Mouse (Mus musculus): ENCODE measurements around the gene Bcas3. TPM values are rescaled to one million over a fixed set of nuclear protein-coding genes. Genes with fewer than 3 reads are reported as not detected.

Bcas3 gene
- polyA plus RNA-seq, 1 experiment from 2014 or later: 20.5 TPM

DNA sequence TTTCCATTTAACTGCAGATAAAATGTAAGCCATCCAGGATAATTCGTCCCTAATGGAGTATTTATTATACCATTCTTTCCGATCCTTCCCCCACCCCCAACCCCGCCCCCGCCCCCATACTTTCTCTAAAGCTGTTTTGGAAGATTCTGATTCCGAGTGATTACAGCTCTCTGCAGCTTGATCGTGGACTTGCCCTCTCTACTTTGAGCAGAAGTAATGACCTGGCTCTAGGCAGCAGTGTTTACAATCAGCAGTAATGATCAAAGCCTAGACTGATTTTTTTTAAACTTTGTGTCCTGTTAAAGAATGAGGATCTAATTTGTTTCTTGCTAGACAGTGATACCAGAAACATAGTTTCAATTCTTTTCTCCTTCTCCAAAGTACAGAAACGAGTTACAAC lies 314.2 kb downstream of the Bcas3 start:
- WGBS: 52% methylated on average over 7 of the region's 7 CpGs
- H3K4me3 ChIP-seq (ENCODE audit: low read length): no peak overlapping the region
- H3K36me3 ChIP-seq (ENCODE audit: control insufficient read depth, insufficient read depth): no peaks in the 10 kb centered on the region
- H3K27ac ChIP-seq (ENCODE audit: low read length): no peak overlapping the region
- no peaks in the 10 kb centered on the region for H3K9me3 ChIP-seq (replicated peaks; ENCODE audit: control insufficient read depth, low read length)
- H3K4me1 ChIP-seq (ENCODE audit: control insufficient read depth, insufficient read depth, low read length): peaks cover 8% of the 10 kb centered on the region
- no peaks in the 10 kb centered on the region for H3K27me3 ChIP-seq (ENCODE audit: control insufficient read depth, insufficient read depth, low read length)
- H3K9ac ChIP-seq (ENCODE audit: low read length): no peak overlapping the region
- ATAC-seq (replicated peaks; ENCODE audit: extremely low read depth, insufficient read depth, low FRiP score): no peak
- no peak overlapping the region; the same call in 1 of the 2 replicates for H3K4me2 ChIP-seq (ENCODE audit: low read depth, low read length)

DNA sequence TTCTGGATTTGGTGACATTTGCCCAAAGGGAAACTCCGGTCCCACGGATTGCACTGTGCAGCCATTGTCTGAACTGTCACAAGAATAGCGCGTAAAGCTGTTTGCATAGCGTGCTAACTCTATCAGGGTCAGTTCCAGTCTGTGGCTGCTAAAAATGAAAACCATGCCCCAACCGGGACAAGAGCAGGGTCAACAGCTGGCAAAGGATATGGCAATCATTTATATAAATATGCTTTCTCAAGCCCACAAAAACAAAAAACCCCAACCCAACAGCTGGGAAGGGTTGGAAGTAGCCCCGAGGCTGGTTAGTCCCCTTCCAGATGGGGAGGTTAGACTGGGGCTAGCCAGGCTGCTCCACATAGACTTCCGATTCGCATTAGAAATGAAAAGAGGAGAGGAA lies 314.8 kb downstream of the Bcas3 start:
- H3K9me3 ChIP-seq (replicated peaks; ENCODE audit: control insufficient read depth, low read length): no peaks in the 10 kb centered on the region
- WGBS: 40% methylated on average over 9 of the region's 9 CpGs
- H3K27me3 ChIP-seq (ENCODE audit: control insufficient read depth, insufficient read depth, low read length): no peaks in the 10 kb centered on the region
- peak overlapping the region; percentile 42 for H3K4me2 ChIP-seq (ENCODE audit: low read depth, low read length)
- H3K4me1 ChIP-seq (ENCODE audit: control insufficient read depth, insufficient read depth, low read length): peaks cover 8% of the 10 kb centered on the region
- H3K4me3 ChIP-seq (ENCODE audit: low read length): no peak overlapping the region
- H3K9ac ChIP-seq (ENCODE audit: low read length): no peak overlapping the region
- no peak overlapping the region for H3K27ac ChIP-seq (ENCODE audit: low read length)
- H3K36me3 ChIP-seq (ENCODE audit: control insufficient read depth, insufficient read depth): no peaks in the 10 kb centered on the region
- no peak for ATAC-seq (replicated peaks; ENCODE audit: extremely low read depth, insufficient read depth, low FRiP score)

DNA sequence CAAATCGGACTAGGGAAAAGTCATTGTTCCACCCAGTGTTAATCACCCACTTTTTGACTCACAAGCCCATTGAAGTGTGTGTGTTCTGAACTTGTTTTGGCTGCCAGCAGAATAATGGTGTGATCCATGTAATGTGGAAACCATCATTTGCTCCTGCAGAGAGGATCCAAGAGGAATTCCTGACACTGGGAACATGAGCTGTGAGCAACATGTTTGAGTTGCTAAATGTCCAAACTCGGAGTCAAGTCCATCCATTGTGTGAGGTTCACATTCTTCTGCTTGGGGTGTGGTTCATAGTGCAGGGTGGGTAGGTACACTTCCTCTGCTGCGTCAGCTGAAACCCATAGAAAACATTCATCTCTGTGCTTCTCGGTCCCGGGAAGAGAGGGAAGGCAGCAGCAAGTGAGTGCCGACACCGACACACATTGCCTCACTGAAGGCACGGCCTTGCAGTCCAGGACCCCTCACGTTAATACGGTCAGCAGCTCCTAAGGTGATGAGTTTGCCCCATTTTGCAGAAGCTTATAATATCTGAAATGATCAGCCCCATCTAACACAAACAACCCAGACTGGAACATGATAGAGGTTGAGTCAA lies 320.0 kb downstream of the Bcas3 start:
- 73% methylated on average over 10 of the region's 10 CpGs for WGBS
- no peaks in the 10 kb centered on the region for H3K36me3 ChIP-seq (ENCODE audit: control insufficient read depth, insufficient read depth)
- no peak overlapping the region for H3K4me2 ChIP-seq (ENCODE audit: low read depth, low read length)
- no peaks in the 10 kb centered on the region for H3K9me3 ChIP-seq (replicated peaks; ENCODE audit: control insufficient read depth, low read length)
- no peak for ATAC-seq (replicated peaks; ENCODE audit: extremely low read depth, insufficient read depth, low FRiP score)
- no peak overlapping the region for H3K4me3 ChIP-seq (ENCODE audit: low read length)
- H3K4me1 ChIP-seq (ENCODE audit: control insufficient read depth, insufficient read depth, low read length): peaks cover 8% of the 10 kb centered on the region
- H3K27ac ChIP-seq (ENCODE audit: low read length): no peak overlapping the region
- H3K27me3 ChIP-seq (ENCODE audit: control insufficient read depth, insufficient read depth, low read length): no peaks in the 10 kb centered on the region
- H3K9ac ChIP-seq (ENCODE audit: low read length): no peak overlapping the region

DNA sequence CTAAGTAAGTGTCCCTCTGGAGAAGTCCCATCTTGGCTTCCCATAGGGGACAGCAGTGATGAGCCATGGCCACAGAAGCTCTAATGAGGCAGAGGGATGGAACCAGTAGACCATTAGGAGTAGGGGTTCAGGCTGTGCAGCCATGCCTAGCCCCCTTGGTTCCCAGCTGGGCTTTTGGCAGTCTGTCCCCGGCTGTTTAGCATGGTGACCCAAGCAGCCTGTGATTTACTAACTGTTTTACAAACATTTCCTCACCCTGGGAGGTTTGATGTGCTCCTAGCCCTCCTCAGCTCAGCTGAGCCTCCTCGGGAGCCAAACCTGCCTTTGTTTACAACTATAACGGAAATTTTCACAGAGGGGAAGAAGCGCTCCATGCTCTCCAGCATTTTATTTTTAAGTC lies 322.3 kb downstream of the Bcas3 start:
- H3K36me3 ChIP-seq (ENCODE audit: control insufficient read depth, insufficient read depth): no peaks in the 10 kb centered on the region
- H3K27ac ChIP-seq (ENCODE audit: low read length): no peak overlapping the region
- no peak overlapping the region for H3K9ac ChIP-seq (ENCODE audit: low read length)
- 49% methylated on average over 4 of the region's 4 CpGs for WGBS
- no peaks in the 10 kb centered on the region for H3K27me3 ChIP-seq (ENCODE audit: control insufficient read depth, insufficient read depth, low read length)
- H3K4me1 ChIP-seq (ENCODE audit: control insufficient read depth, insufficient read depth, low read length): peaks cover 2% of the 10 kb centered on the region
- ATAC-seq (replicated peaks; ENCODE audit: extremely low read depth, insufficient read depth, low FRiP score): no peak
- H3K4me2 ChIP-seq (ENCODE audit: low read depth, low read length): no peak overlapping the region
- H3K9me3 ChIP-seq (replicated peaks; ENCODE audit: control insufficient read depth, low read length): no peaks in the 10 kb centered on the region
- H3K4me3 ChIP-seq (ENCODE audit: low read length): no peak overlapping the region

DNA sequence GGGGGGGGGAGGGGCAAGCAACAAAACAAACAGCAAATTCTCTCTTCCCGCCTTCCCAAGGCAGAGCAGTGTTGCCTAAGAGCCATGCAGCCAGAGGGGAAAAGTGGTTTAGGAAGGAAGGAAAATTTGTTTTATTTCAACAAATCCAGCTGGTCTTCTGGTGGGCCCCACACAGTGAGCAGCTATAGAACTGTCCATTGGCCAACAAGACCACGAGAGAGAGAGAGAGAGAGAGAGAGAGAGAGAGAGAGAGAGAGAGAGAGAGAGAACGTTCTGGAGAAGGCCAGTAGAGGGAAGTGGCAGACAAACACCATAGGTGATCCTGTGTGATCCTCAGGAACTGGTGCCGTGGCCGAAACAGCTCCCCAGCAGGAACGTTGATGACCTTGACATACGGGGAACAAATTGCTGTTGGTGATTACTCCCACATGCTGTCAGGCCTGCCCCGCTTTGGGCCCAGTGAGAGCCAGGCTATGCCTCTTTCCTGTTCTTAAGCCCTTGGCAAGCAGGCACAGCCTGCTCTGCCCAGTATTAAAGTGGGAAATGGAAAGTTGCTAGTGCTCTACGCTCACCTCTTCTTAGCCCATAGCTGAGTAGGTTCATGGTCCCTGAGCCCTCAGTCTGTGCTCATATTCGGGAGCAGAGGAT lies 323.5 kb downstream of the Bcas3 start:
- ATAC-seq (replicated peaks; ENCODE audit: extremely low read depth, insufficient read depth, low FRiP score): no peak
- Histone ChIP-seq H3K4me3 (ENCODE audit: low read length) (no peak overlapping the region), H3K9me3 (replicated peaks; ENCODE audit: control insufficient read depth, low read length) (no peaks in the 10 kb centered on the region), H3K4me1 (ENCODE audit: control insufficient read depth, insufficient read depth, low read length) (peaks cover 2% of the 10 kb centered on the region), H3K9ac (ENCODE audit: low read length) (no peak overlapping the region), H3K27me3 (ENCODE audit: control insufficient read depth, insufficient read depth, low read length) (no peaks in the 10 kb centered on the region), H3K27ac (ENCODE audit: low read length) (no peak overlapping the region; the same call in 1 of the 2 replicates), H3K4me2 (ENCODE audit: low read depth, low read length) (no peak overlapping the region), H3K36me3 (ENCODE audit: control insufficient read depth, insufficient read depth) (no peaks in the 10 kb centered on the region)
- WGBS: 40% methylated on average over 10 of the region's 10 CpGs

DNA sequence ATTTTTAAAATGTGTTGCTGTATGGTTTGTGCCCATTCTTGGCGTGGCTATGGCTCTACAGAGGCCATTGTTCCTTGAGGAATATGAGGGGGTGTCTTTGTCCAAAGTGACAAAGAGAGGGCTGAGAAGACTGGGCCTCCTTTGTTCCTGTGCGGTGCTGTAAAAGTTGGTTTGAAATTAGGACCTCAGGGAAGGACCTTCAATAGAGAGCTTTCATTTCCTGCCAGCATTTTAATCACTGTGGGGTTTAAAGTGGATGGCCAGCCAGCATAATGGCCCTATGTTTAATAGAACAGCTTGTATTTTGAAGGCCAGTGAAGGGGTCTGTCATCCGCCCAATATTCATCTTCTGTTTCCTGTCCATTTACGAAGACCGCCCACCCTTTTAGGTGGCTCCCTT lies 325.7 kb downstream of the Bcas3 start:
- H3K9ac ChIP-seq (ENCODE audit: low read length): no peak overlapping the region
- H3K4me3 ChIP-seq (ENCODE audit: low read length): no peak overlapping the region
- H3K27ac ChIP-seq (ENCODE audit: low read length): no peak overlapping the region
- no peak for ATAC-seq (replicated peaks; ENCODE audit: extremely low read depth, insufficient read depth, low FRiP score)
- H3K4me1 ChIP-seq (ENCODE audit: control insufficient read depth, insufficient read depth, low read length): peaks cover 2% of the 10 kb centered on the region
- no peaks in the 10 kb centered on the region for H3K36me3 ChIP-seq (ENCODE audit: control insufficient read depth, insufficient read depth)
- H3K4me2 ChIP-seq (ENCODE audit: low read depth, low read length): no peak overlapping the region
- 81% methylated on average over 5 of the region's 5 CpGs for WGBS
- no peaks in the 10 kb centered on the region for H3K27me3 ChIP-seq (ENCODE audit: control insufficient read depth, insufficient read depth, low read length)
- no peaks in the 10 kb centered on the region for H3K9me3 ChIP-seq (replicated peaks; ENCODE audit: control insufficient read depth, low read length)

DNA sequence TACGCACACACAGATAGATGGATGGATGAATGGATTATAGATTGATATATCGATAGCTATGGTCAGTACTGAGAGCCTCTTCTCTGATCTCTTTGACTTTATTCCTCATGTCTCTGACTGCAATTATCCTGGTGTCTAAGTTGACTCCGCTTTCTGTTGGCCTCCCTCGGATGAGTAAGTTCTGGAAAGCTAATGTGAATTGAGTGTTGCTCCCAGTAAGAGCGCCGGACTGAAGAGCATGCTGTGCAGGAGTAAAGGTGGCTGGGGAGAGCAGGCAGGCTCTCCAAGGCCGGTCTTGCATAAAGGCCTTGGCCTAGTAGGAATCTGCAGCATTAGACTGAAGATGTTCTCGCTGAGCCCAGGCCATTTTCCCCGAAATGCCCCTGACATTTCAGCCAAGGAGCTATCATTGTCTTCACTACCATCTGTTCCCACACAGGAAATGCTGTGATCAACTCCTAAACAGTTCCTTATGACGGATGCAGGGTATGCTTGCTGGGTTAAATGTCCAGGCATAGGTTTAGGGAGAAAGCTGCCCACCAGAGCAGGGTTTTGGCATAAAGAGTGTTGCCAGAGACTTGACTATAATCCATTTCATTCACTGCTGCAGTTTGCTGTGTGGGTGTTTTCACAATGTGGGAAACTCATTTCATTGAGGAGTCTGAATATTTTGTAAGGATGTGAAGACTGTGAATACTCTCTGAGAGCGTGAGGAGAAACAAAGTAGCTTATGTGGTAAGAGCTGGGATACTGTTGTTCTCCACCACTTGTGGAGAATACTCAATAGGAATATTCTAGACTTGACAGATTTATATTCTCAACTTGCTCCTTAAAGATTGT lies 328.8 kb downstream of the Bcas3 start:
- no peaks in the 10 kb centered on the region for H3K9me3 ChIP-seq (replicated peaks; ENCODE audit: control insufficient read depth, low read length)
- WGBS: 84% methylated on average over 11 of the region's 11 CpGs
- H3K27ac ChIP-seq (ENCODE audit: low read length): no peak overlapping the region
- no peak overlapping the region for H3K4me2 ChIP-seq (ENCODE audit: low read depth, low read length)
- no peak overlapping the region for H3K9ac ChIP-seq (ENCODE audit: low read length)
- H3K36me3 ChIP-seq (ENCODE audit: control insufficient read depth, insufficient read depth): no peaks in the 10 kb centered on the region
- H3K27me3 ChIP-seq (ENCODE audit: control insufficient read depth, insufficient read depth, low read length): no peaks in the 10 kb centered on the region
- no peak overlapping the region for H3K4me3 ChIP-seq (ENCODE audit: low read length)
- ATAC-seq (replicated peaks; ENCODE audit: extremely low read depth, insufficient read depth, low FRiP score): no peak
- peaks cover under 1% of the 10 kb centered on the region; the same call in 1 of the 2 replicates for H3K4me1 ChIP-seq (ENCODE audit: control insufficient read depth, insufficient read depth, low read length)

DNA sequence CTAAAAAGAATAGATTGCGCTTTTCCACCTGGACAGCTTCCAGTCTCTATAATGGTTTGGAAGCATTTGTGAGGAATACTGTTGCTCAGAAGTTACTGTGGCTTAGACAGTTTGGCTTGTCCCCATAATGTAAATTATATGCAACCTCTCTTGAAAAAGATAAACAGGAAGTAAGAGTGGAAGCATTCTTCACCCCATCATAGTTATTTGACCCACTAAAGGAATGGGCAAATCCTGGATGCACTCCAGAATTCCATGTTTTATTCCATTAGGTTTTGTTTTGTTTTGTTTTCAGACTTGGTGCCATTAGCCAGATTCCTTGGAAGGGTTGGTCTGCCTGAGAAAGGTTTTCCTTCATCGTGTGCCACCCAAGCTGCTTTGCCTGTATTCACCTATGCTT lies 332.0 kb downstream of the Bcas3 start:
- Histone ChIP-seq H3K9me3 (replicated peaks; ENCODE audit: control insufficient read depth, low read length) (no peaks in the 10 kb centered on the region), H3K4me3 (ENCODE audit: low read length) (no peak overlapping the region), H3K9ac (ENCODE audit: low read length) (no peak overlapping the region), H3K27ac (ENCODE audit: low read length) (no peak overlapping the region), H3K36me3 (ENCODE audit: control insufficient read depth, insufficient read depth) (no peaks in the 10 kb centered on the region), H3K4me2 (ENCODE audit: low read depth, low read length) (no peak overlapping the region), H3K27me3 (ENCODE audit: control insufficient read depth, insufficient read depth, low read length) (no peaks in the 10 kb centered on the region), H3K4me1 (ENCODE audit: control insufficient read depth, insufficient read depth, low read length) (peaks cover 2% of the 10 kb centered on the region; the same call in 1 of the 2 replicates)
- 78% methylated on average over 2 of the region's 2 CpGs for WGBS
- ATAC-seq (replicated peaks; ENCODE audit: extremely low read depth, insufficient read depth, low FRiP score): no peak

All from heart, embryonic 16.5 days (tissue).